Mouse (Mus musculus) myocyte (in vitro differentiated cells): ENCODE data around the gene Mitf. TPM values are rescaled to one million over a fixed set of nuclear protein-coding genes. Genes with fewer than 3 reads are reported as not detected.

Experiments
- H3K27me3 ChIP-seq: one replicate; pipeline ENCODE4 v1.6.1; 2011; ENCODE audit not compliant: control insufficient read depth, insufficient read depth, insufficient read length
- H3K36me3 ChIP-seq: one replicate; pipeline ENCODE4 v1.6.1; 2011; ENCODE audit not compliant: control insufficient read depth, insufficient read depth
- H3K4me2 ChIP-seq: one replicate; pipeline ENCODE4 v1.6.1; 2011; ENCODE audit warnings: low read depth, control low read depth
- H3K4me3 ChIP-seq: one replicate; pipeline ENCODE4 v1.5.1; 2011; ENCODE audit warnings: mild to moderate bottlenecking, control low read depth, moderate library complexity
- H3K79me2 ChIP-seq: one replicate; pipeline ENCODE4 v1.6.1; 2011; ENCODE audit not compliant: control insufficient read depth, insufficient read depth
- H3ac ChIP-seq: one replicate; pipeline ENCODE4 v1.6.1; 2011; ENCODE audit not compliant: control insufficient read depth, insufficient read length
- CEBPB ChIP-seq: IDR thresholded peaks from 2 replicates; pipeline ENCODE4 v1.6.1; 2011; ENCODE audit warnings: mild to moderate bottlenecking, moderate library complexity; ENCODE audit not compliant: poor library complexity, insufficient read depth, severe bottlenecking
- E2F4 ChIP-seq: IDR thresholded peaks from one replicate; pipeline ENCODE4 v1.6.1; 2011; ENCODE audit warnings: mild to moderate bottlenecking, control low read depth, moderate library complexity; ENCODE audit not compliant: insufficient read depth
- MAX ChIP-seq: IDR thresholded peaks from one replicate; pipeline ENCODE4 v1.6.1; 2011; ENCODE audit warnings: low read depth, mild to moderate bottlenecking, control low read depth
- MYOD1 ChIP-seq, 3 experiments: IDR thresholded peaks; one replicate each; pipeline ENCODE4 v1.6.1; 2011; ENCODE audit warnings: control low read depth in 2 of 3, low read depth in 2 of 3, mild to moderate bottlenecking in 2 of 3, moderate library complexity in 1 of 3; ENCODE audit not compliant: insufficient read length in 2 of 3, control insufficient read depth in 1 of 3
- MYOG ChIP-seq, 3 experiments: IDR thresholded peaks; one replicate each; pipeline ENCODE4 v1.6.1; 2011; ENCODE audit warnings: control low read depth in 2 of 3, low read depth in 2 of 3, mild to moderate bottlenecking in 2 of 3; ENCODE audit not compliant: insufficient read length in 2 of 3, control insufficient read depth in 1 of 3, insufficient read depth in 1 of 3
- POLR2A ChIP-seq: IDR thresholded peaks from one replicate; pipeline ENCODE4 v1.6.1; 2011; ENCODE audit warnings: low read depth, mild to moderate bottlenecking, control low read depth, moderate library complexity; ENCODE audit not compliant: insufficient read length
- POLR2AphosphoS2 ChIP-seq: IDR thresholded peaks from one replicate; pipeline ENCODE4 v1.6.1; 2011; ENCODE audit warnings: low read depth, control low read depth; ENCODE audit not compliant: insufficient read length
- REST ChIP-seq: IDR thresholded peaks from one replicate; pipeline ENCODE4 v1.6.1; 2011; ENCODE audit warnings: mild to moderate bottlenecking, control low read depth, moderate library complexity; ENCODE audit not compliant: insufficient read depth, insufficient read length
- SRF ChIP-seq: IDR thresholded peaks from one replicate; pipeline ENCODE4 v1.6.1; 2011; ENCODE audit warnings: low read depth; ENCODE audit not compliant: control insufficient read depth, insufficient read length
- TCF12 ChIP-seq: IDR thresholded peaks from one replicate; pipeline ENCODE4 v1.6.1; 2011; ENCODE audit warnings: mild to moderate bottlenecking, control low read depth; ENCODE audit not compliant: poor library complexity, insufficient read depth, severe bottlenecking
- TCF3 ChIP-seq: IDR thresholded peaks from one replicate; pipeline ENCODE4 v1.6.1; 2011; ENCODE audit warnings: low read depth, control low read depth; ENCODE audit not compliant: insufficient read length
- USF1 ChIP-seq: IDR thresholded peaks from one replicate; pipeline ENCODE4 v1.6.1; 2011; ENCODE audit warnings: low read depth, mild to moderate bottlenecking, control low read depth, moderate library complexity
- polyA plus RNA-seq: library from polyadenylated mRNA; unstranded; fragments of >200 nt; fragmentation: generic; extraction: Trizol; gene quantifications from one replicate; pipeline ENCODE4 v1.2.1, GENCODE M21; 2012; ENCODE audit warnings: missing spikeins

Mitf gene
- polyA plus RNA-seq, 1 experiment = 2.4 TPM

GRCm38 (mm10) chr6:97873102-97873501 is 66.2 kb downstream of the Mitf start:
- no peaks in the 10 kb centered on the region for H3K79me2 ChIP-seq
- H3K4me3 ChIP-seq = no peak overlapping the region
- H3K36me3 ChIP-seq = no peaks in the 10 kb centered on the region
- no peak overlapping the region for H3ac ChIP-seq
- TF ChIP-seq MAX (no peak), POLR2AphosphoS2 (no peak), POLR2A (no peak), REST (no peak), SRF (no peak), E2F4 (no peak), CEBPB (no peak)
- no peaks in the 10 kb centered on the region for H3K27me3 ChIP-seq
- H3K4me2 ChIP-seq = no peak overlapping the region

GRCm38 (mm10) chr6:97876990-97877389 is 70.1 kb downstream of the Mitf start:
- Histone ChIP-seq H3K4me2 (no peak overlapping the region), H3K4me3 (no peak overlapping the region), H3ac (no peak overlapping the region), H3K27me3 (no peaks in the 10 kb centered on the region), H3K36me3 (no peaks in the 10 kb centered on the region), H3K79me2 (no peaks in the 10 kb centered on the region)
- TF ChIP-seq POLR2A (no peak), SRF (no peak), POLR2AphosphoS2 (no peak), E2F4 (no peak), REST (no peak)

DNA sequence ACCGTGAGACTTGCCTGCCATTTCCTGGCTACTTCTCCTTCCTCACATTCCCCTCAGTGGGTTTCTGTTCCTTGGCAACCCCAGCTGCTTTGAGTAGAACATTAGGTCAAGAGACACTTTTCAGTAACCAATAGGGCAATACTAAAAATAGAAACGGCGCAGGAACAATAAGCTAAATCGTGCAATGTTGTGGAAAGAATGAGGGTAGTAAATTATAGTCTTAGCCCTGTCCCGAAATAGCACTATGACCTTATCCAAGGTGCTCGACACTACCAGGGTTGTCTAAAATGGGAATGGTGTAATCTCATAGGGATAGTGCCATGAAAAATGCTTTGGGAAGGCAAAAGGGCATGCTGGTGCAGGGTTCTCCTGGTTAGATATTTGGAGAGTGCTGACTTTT is 70.6 kb downstream of the Mitf start:
- no peak for TF ChIP-seq MAX
- no peak for TF ChIP-seq TCF3
- TF ChIP-seq POLR2AphosphoS2 = no peak
- no peak for TF ChIP-seq REST
- TF ChIP-seq MYOD1 (IDR thresholded peaks at IDR 0.05; ENCODE audit: control insufficient read depth in 1 of 3, insufficient read length in 2 of 3, low read depth in 2 of 3) = no peak
- no peak for TF ChIP-seq SRF
- no peak for TF ChIP-seq E2F4
- TF ChIP-seq USF1 = no peak
- TF ChIP-seq POLR2A = no peak
- no peak for TF ChIP-seq MYOG (IDR thresholded peaks at IDR 0.05; ENCODE audit: control insufficient read depth in 1 of 3, insufficient read depth in 1 of 3, insufficient read length in 2 of 3, low read depth in 2 of 3)
- no peak for TF ChIP-seq CEBPB
- no peak for TF ChIP-seq TCF12
- Histone ChIP-seq H3K4me2 (no peak overlapping the region), H3K36me3 (no peaks in the 10 kb centered on the region), H3K4me3 (no peak overlapping the region), H3K79me2 (no peaks in the 10 kb centered on the region), H3K27me3 (no peaks in the 10 kb centered on the region), H3ac (no peak overlapping the region)

DNA sequence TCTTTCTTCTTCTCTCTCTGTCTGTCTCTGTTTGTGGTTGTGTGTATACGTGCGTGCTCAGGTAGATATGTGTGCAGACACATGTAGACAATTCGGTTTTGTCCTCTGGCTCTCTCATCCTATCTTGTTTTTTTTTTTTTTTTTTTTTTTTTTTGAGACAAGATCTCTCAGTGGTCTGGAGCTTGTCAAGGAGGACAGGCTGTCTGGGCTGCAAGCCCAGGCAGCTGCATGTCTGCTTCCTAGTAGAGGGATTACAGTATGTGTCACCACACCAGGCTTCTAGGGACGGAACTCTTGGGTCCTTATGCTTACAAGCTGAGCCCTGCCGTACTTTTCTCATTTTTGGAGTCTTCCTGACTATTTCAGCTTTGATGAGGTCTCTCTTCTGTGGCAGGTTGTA is 73.5 kb downstream of the Mitf start:
- Histone ChIP-seq H3K79me2 (no peaks in the 10 kb centered on the region), H3ac (no peak overlapping the region), H3K36me3 (no peaks in the 10 kb centered on the region), H3K27me3 (no peaks in the 10 kb centered on the region), H3K4me3 (no peak overlapping the region), H3K4me2 (peak overlapping the region; percentile 25)
- TF ChIP-seq SRF = no peak
- no peak for TF ChIP-seq POLR2A
- TF ChIP-seq MYOG (IDR thresholded peaks at IDR 0.05; ENCODE audit: control insufficient read depth in 1 of 3, insufficient read depth in 1 of 3, insufficient read length in 2 of 3, low read depth in 2 of 3) = peak in 2 of 3 experiments; percentile 31 to 52
- peak; percentile 41 for TF ChIP-seq TCF12
- TF ChIP-seq MYOD1 (IDR thresholded peaks at IDR 0.05; ENCODE audit: control insufficient read depth in 1 of 3, insufficient read length in 2 of 3, low read depth in 2 of 3) = peak in 2 of 3 experiments; percentile 65 to 71

GRCm38 (mm10) chr6:97881935-97882334 is 75.1 kb downstream of the Mitf start:
- Histone ChIP-seq H3K4me2 (peak overlapping the region; percentile 22), H3ac (no peak overlapping the region), H3K79me2 (no peaks in the 10 kb centered on the region), H3K27me3 (no peaks in the 10 kb centered on the region), H3K4me3 (no peak overlapping the region), H3K36me3 (no peaks in the 10 kb centered on the region)
- no peak for TF ChIP-seq REST
- TF ChIP-seq E2F4 = no peak
- TF ChIP-seq TCF3 = no peak
- no peak for TF ChIP-seq MYOG (IDR thresholded peaks at IDR 0.05; ENCODE audit: control insufficient read depth in 1 of 3, insufficient read depth in 1 of 3, insufficient read length in 2 of 3, low read depth in 2 of 3)
- no peak for TF ChIP-seq MAX
- TF ChIP-seq MYOD1 (IDR thresholded peaks at IDR 0.05; ENCODE audit: control insufficient read depth in 1 of 3, insufficient read length in 2 of 3, low read depth in 2 of 3) = peak in 1 of 3 experiments; percentile 27

GRCm38 (mm10) chr6:97882931-97883330 is 76.1 kb downstream of the Mitf start:
- TF ChIP-seq TCF12 (no peak), SRF (no peak), POLR2A (no peak), MYOD1 (IDR thresholded peaks at IDR 0.05; ENCODE audit: control insufficient read depth in 1 of 3, insufficient read length in 2 of 3, low read depth in 2 of 3) (no peak), MYOG (IDR thresholded peaks at IDR 0.05; ENCODE audit: control insufficient read depth in 1 of 3, insufficient read depth in 1 of 3, insufficient read length in 2 of 3, low read depth in 2 of 3) (no peak), TCF3 (no peak), POLR2AphosphoS2 (no peak), USF1 (no peak), CEBPB (no peak), E2F4 (no peak), MAX (no peak), REST (no peak)
- no peak overlapping the region for H3ac ChIP-seq
- H3K4me3 ChIP-seq = no peak overlapping the region
- H3K4me2 ChIP-seq = peak overlapping the region; percentile 73
- no peaks in the 10 kb centered on the region for H3K36me3 ChIP-seq
- H3K79me2 ChIP-seq = no peaks in the 10 kb centered on the region
- no peaks in the 10 kb centered on the region for H3K27me3 ChIP-seq
